Mouse (Mus musculus) kidney, adult 2 months (tissue): ENCODE data around the gene Zfp597.

ENCODE experiments used
- CTCF ChIP-seq: fragments of 200-500 bp; conservative IDR thresholded peaks from 2 replicates; pipeline ENCODE4 v1.5.1; 2011; ENCODE audit warnings: low read depth, mild to moderate bottlenecking, control low read depth, low read length, moderate library complexity, mixed read lengths; ENCODE audit not compliant: insufficient read depth, insufficient read length
- POLR2A ChIP-seq: fragments of 200-500 bp; IDR thresholded peaks from one replicate; pipeline ENCODE4 v1.6.1; 2011; ENCODE audit warnings: low read depth, low read length, control low read depth

DNA sequence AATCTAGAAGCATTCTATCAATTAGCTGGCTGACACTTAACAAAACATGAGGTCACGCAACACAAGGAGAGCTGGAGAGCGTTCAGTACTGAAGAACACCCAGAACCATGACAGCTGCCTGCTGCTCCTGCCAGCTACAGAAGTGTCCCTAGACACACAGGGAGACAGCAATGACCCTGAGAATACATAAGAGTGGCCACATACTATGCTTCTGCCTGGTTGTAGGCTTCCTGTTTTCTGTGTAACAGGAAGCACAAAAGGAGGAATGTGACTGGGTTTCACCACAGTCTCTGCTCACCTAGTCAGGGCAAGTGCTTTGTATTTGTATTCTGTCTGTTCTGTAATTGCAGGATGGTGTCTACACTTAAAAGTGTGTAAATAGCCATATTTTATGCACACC, 36.4 kb upstream of the Zfp597 start:
- no peak for TF ChIP-seq CTCF
- no peak for TF ChIP-seq POLR2A
